Mouse (Mus musculus) C2C12 (cell line): ENCODE data around the gene Prn. TPM values are rescaled to one million over a fixed set of nuclear protein-coding genes. Genes with fewer than 3 reads are reported as not detected.

Experiments used
- H3K27me3 ChIP-seq: one replicate; pipeline ENCODE4 v1.6.1; 2011; ENCODE audit not compliant: control insufficient read depth, insufficient read depth, insufficient read length
- H3K36me3 ChIP-seq: one replicate; pipeline ENCODE4 v1.6.1; 2011; ENCODE audit not compliant: control insufficient read depth, insufficient read depth
- H3K4me3 ChIP-seq: one replicate; pipeline ENCODE4 v1.5.1; 2011; ENCODE audit warnings: mild to moderate bottlenecking, control low read depth; ENCODE audit not compliant: poor library complexity, insufficient read depth, severe bottlenecking
- H3K79me2 ChIP-seq: one replicate; pipeline ENCODE4 v1.6.1; 2011; ENCODE audit not compliant: control insufficient read depth, insufficient read depth
- H3K79me3 ChIP-seq: one replicate; pipeline ENCODE4 v1.6.1; 2011; ENCODE audit warnings: low read depth, control low read depth
- H3ac ChIP-seq: one replicate; pipeline ENCODE3; 2011; ENCODE audit warnings: low read depth; ENCODE audit not compliant: control insufficient read depth, insufficient read length
- CEBPB ChIP-seq: IDR thresholded peaks from one replicate; pipeline ENCODE4 v1.6.1; 2011; ENCODE audit warnings: low read depth, mild to moderate bottlenecking, control low read depth, moderate library complexity
- CTCF ChIP-seq: IDR thresholded peaks from one replicate; pipeline ENCODE4 v1.5.1; 2011; ENCODE audit not compliant: control insufficient read depth, insufficient read depth, insufficient read length
- FOSL1 ChIP-seq: IDR thresholded peaks from one replicate; pipeline ENCODE4 v1.8.0; 2011; ENCODE audit warnings: mild to moderate bottlenecking, low read length; ENCODE audit not compliant: poor library complexity, insufficient read depth, severe bottlenecking
- MAX ChIP-seq: IDR thresholded peaks from one replicate; pipeline ENCODE4 v1.6.1; 2011; ENCODE audit warnings: mild to moderate bottlenecking, control low read depth
- MYOD1 ChIP-seq: IDR thresholded peaks from one replicate; pipeline ENCODE4 v1.6.1; 2011; ENCODE audit warnings: low read depth; ENCODE audit not compliant: control insufficient read depth, insufficient read length
- MYOG ChIP-seq: IDR thresholded peaks from one replicate; pipeline ENCODE4 v1.6.1; 2011; ENCODE audit not compliant: control insufficient read depth, insufficient read length; ENCODE audit errors: extremely low read depth
- USF1 ChIP-seq: IDR thresholded peaks from one replicate; pipeline ENCODE4 v1.6.1; 2011; ENCODE audit warnings: low read depth, mild to moderate bottlenecking, control low read depth, moderate library complexity
- polyA plus RNA-seq: library from polyadenylated mRNA; unstranded; fragments of >200 nt; fragmentation: generic; extraction: Trizol; gene quantifications from one replicate; pipeline ENCODE4 v1.2.1, GENCODE M21; 2012; ENCODE audit warnings: missing spikeins

Gene Prn
- polyA plus RNA-seq, 1 experiment: not detected

DNA sequence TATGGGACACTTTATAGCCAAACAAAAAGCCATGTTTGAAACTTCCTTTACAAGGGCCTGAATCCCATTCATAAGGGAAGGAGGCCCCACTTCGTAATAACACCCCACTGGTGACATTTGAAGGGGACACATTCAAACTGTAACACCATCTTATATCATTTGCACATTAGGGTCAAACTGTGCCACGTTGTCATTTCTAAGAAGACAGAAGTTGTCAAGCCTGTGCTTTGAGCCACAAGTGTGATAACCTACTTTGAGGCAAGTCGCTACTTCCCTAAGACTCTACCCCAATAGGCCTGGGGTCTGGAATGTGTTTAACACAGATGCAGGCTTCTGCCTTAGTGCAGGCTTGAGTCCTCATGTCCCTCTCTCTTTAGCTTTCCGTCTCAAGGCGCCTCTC, 2.4 kb upstream of the Prn start:
- Histone ChIP-seq H3K79me3 (peaks cover 16% of the 10 kb centered on the region), H3ac (no peak overlapping the region), H3K79me2 (peaks cover 25% of the 10 kb centered on the region), H3K4me3 (no peak overlapping the region), H3K27me3 (no peaks in the 10 kb centered on the region), H3K36me3 (peaks cover 6% of the 10 kb centered on the region)
- TF ChIP-seq CEBPB: no peak
- no peak for TF ChIP-seq MYOG
- no peak for TF ChIP-seq MYOD1
- TF ChIP-seq USF1: no peak
- no peak for TF ChIP-seq FOSL1
- TF ChIP-seq MAX: no peak
- TF ChIP-seq CTCF: no peak

GRCm38 (mm10) chr2:131908351-131908861, 1.4 kb upstream of the Prn start:
- Histone ChIP-seq H3K27me3 (no peaks in the 10 kb centered on the region), H3K36me3 (peaks cover 17% of the 10 kb centered on the region), H3K79me2 (peaks cover 34% of the 10 kb centered on the region), H3ac (no peak overlapping the region), H3K79me3 (peaks cover 19% of the 10 kb centered on the region), H3K4me3 (no peak overlapping the region)
- TF ChIP-seq MAX (no peak), CTCF (no peak), CEBPB (no peak), MYOD1 (no peak), MYOG (no peak), USF1 (no peak), FOSL1 (no peak)

GRCm38 (mm10) chr2:131908906-131909305, 851 bp upstream of the Prn start:
- peaks cover 22% of the 10 kb centered on the region for H3K36me3 ChIP-seq
- peaks cover 39% of the 10 kb centered on the region for H3K79me2 ChIP-seq
- H3K27me3 ChIP-seq: no peaks in the 10 kb centered on the region
- no peak overlapping the region for H3ac ChIP-seq
- H3K4me3 ChIP-seq: no peak overlapping the region
- H3K79me3 ChIP-seq: peaks cover 22% of the 10 kb centered on the region
- TF ChIP-seq USF1: no peak
- no peak for TF ChIP-seq MYOD1
- TF ChIP-seq MAX: no peak
- TF ChIP-seq CEBPB: no peak
- TF ChIP-seq FOSL1: no peak
- no peak for TF ChIP-seq CTCF
- no peak for TF ChIP-seq MYOG

- no peaks in the 10 kb centered on the region for H3K27me3 ChIP-seq
- H3K36me3 ChIP-seq: peaks cover 41% of the 10 kb centered on the region
- peaks cover 26% of the 10 kb centered on the region for H3K79me3 ChIP-seq
- no peak overlapping the region for H3ac ChIP-seq
- TF ChIP-seq MYOD1: no peak
- TF ChIP-seq MYOG: no peak
- no peak for TF ChIP-seq MAX
- no peak for TF ChIP-seq USF1
- no peak for TF ChIP-seq CTCF
- no peak for TF ChIP-seq FOSL1
- TF ChIP-seq CEBPB: no peak
- H3K4me3 ChIP-seq: peak overlapping the region; percentile 69
- H3K79me2 ChIP-seq: peaks cover 59% of the 10 kb centered on the region
Observed at GRCm38 (mm10) chr2:131910847-131911246, 1.1 kb downstream of the Prn start.

DNA sequence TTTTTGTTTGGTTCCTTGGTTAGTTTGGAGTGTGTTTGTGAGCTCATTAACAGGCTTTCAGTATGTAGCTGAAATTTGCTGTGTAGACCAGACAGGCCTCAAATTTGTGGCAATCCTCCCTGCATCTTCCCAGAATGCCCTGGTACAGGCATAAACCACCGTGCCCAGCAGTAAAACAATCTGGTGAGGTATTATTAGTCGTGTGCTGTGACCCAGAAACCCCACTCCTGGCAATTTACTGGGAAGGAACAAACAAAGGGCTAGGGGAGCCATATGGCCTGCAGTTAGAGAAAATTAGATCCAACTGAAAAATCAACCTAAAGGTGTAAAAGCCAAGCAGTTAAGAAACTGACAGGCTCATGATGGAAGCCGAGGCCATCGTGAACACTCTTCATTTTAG, 1.6 kb downstream of the Prn start:
- H3K36me3 ChIP-seq: peaks cover 46% of the 10 kb centered on the region
- H3K27me3 ChIP-seq: no peaks in the 10 kb centered on the region
- H3ac ChIP-seq: no peak overlapping the region
- H3K4me3 ChIP-seq: no peak overlapping the region
- peaks cover 26% of the 10 kb centered on the region for H3K79me3 ChIP-seq
- TF ChIP-seq MYOD1 (no peak), CEBPB (no peak), FOSL1 (no peak), CTCF (no peak), MAX (no peak), USF1 (no peak), MYOG (no peak)
- peaks cover 64% of the 10 kb centered on the region for H3K79me2 ChIP-seq

- peaks cover 26% of the 10 kb centered on the region for H3K79me3 ChIP-seq
- peaks cover 65% of the 10 kb centered on the region for H3K79me2 ChIP-seq
- H3K4me3 ChIP-seq: no peak overlapping the region
- H3K27me3 ChIP-seq: no peaks in the 10 kb centered on the region
- TF ChIP-seq CEBPB (no peak), MAX (no peak), FOSL1 (no peak), USF1 (no peak), MYOG (no peak), CTCF (no peak), MYOD1 (no peak)
- H3ac ChIP-seq: no peak overlapping the region
- peaks cover 57% of the 10 kb centered on the region for H3K36me3 ChIP-seq
Observed at GRCm38 (mm10) chr2:131912526-131913258, 2.9 kb downstream of the Prn start.
